Mouse (Mus musculus) intestine, embryonic 16.5 days (tissue): ENCODE data around the gene Pde10a. TPM values are rescaled to one million over a fixed set of nuclear protein-coding genes. Genes with fewer than 3 reads are reported as not detected.
A peak's percentile ranks its signal among the peaks of the same experiment; 100 is the strongest.

Experiments used
- ATAC-seq: fragments of 200-750 bp; cut with Nextera tagmentation; 2 replicates; pipeline ENCODE4 v1.8.0; 2017; ENCODE audit warnings: moderate TSS enrichment, moderate library complexity
- H3K27ac ChIP-seq: fragments of 300-500 bp; sonication (generic); 2 replicates; pipeline ENCODE4 v1.5.1; 2014; ENCODE audit warnings: mild to moderate bottlenecking, low read length
- H3K27me3 ChIP-seq: fragments of 300-500 bp; sonication (generic); replicated peaks from 2 replicates; pipeline ENCODE4 v1.6.1; 2014; ENCODE audit warnings: low read length, control low read depth, mixed read lengths; ENCODE audit not compliant: control insufficient read depth, insufficient read depth
- H3K36me3 ChIP-seq: fragments of 300-500 bp; sonication (generic); 2 replicates; pipeline ENCODE4 v1.6.1; 2014; ENCODE audit warnings: low read length, control low read depth; ENCODE audit not compliant: control insufficient read depth, insufficient read depth
- H3K4me1 ChIP-seq: fragments of 300-500 bp; sonication (generic); 2 replicates; pipeline ENCODE4 v1.6.1; 2014; ENCODE audit warnings: low read length, control low read depth, mixed read lengths; ENCODE audit not compliant: control insufficient read depth, insufficient read depth
- H3K4me2 ChIP-seq: fragments of 300-500 bp; sonication (generic); 2 replicates; pipeline ENCODE4 v1.6.1; 2014; ENCODE audit warnings: low read depth, low read length, control low read depth
- H3K4me3 ChIP-seq: fragments of 300-500 bp; sonication (generic); 2 replicates; pipeline ENCODE4 v1.5.1; 2014; ENCODE audit warnings: mild to moderate bottlenecking, low read length
- H3K9ac ChIP-seq: fragments of 300-500 bp; sonication (generic); 2 replicates; pipeline ENCODE4 v1.6.1; 2014; ENCODE audit warnings: low read depth, low read length
- H3K9me3 ChIP-seq: fragments of 300-500 bp; sonication (generic); 2 replicates; pipeline ENCODE4 v1.6.1; 2016; ENCODE audit warnings: low read length, control low read depth; ENCODE audit not compliant: control insufficient read depth
- WGBS: fragments of 180-500 bp; shearing (Covaris S2); extraction: QIAGEN DNeasy Blood & Tissue Kit; methylation state at CpG from one replicate; pipeline ENCODE4 v1.1.7; 2014; 5-methylcytosine and 5-hydroxymethylcytosine counted together
- polyA plus RNA-seq: library from polyadenylated mRNA; unstranded; fragments of >200 nt; fragmentation: Nextera tagmentation; extraction: Ambion mirVana; gene quantifications from 2 replicates; pipeline ENCODE4 v1.2.1, GENCODE M21; 2015

Pde10a gene
- polyA plus RNA-seq, 1 experiment from 2014 or later: 1.0 TPM

GRCm38 (mm10) chr17:8648310-8648709, 123.1 kb downstream of the Pde10a start:
- H3K27ac ChIP-seq: no peak overlapping the region
- no peaks in the 10 kb centered on the region for H3K4me1 ChIP-seq
- H3K9me3 ChIP-seq: 0 out of 2 replicates have a peak, but pooled peaks cover 3% of the 10 kb centered on the region
- H3K27me3 ChIP-seq: no peaks in the 10 kb centered on the region; the same call in 1 of the 2 replicates
- H3K36me3 ChIP-seq: no peaks in the 10 kb centered on the region
- WGBS: 53% methylated on average over 3 of the region's 3 CpGs
- H3K4me3 ChIP-seq: no peak overlapping the region
- H3K9ac ChIP-seq: no peak overlapping the region
- H3K4me2 ChIP-seq: no peak overlapping the region
- no peak for ATAC-seq

- Histone ChIP-seq H3K4me2 (no peak overlapping the region), H3K27me3 (no peaks in the 10 kb centered on the region), H3K4me1 (no peaks in the 10 kb centered on the region), H3K36me3 (no peaks in the 10 kb centered on the region), H3K27ac (no peak overlapping the region), H3K4me3 (no peak overlapping the region), H3K9me3 (0 out of 2 replicates have a peak, but pooled peaks cover 3% of the 10 kb centered on the region), H3K9ac (no peak overlapping the region)
- peak; percentile 66 for ATAC-seq
- WGBS: 71% methylated on average over 3 of the region's 3 CpGs
These were observed 127.6 kb downstream of the Pde10a start for GRCm38 (mm10) chr17:8652681-8653262.

DNA sequence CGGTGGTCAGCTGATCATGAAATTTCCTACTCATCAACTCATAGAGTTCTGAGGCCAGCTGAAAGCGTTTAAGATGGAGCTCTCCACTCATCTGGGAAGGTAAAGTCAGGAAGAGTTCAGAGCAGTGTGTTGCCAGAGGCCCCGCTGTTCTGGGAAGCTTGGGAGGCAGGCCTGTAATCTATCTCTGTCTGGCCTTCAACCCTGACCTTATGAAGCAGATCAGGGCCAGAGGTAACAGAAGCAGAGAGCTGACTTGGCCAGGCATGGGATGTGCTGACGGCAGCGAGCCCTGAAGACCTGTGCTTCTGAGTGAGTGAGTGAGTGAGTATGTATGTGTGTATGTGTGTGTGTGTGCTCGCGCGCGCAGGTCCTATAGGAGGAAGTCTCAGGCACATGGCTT, 132.5 kb downstream of the Pde10a start:
- no peak overlapping the region for H3K9ac ChIP-seq
- no peaks in the 10 kb centered on the region for H3K27me3 ChIP-seq
- ATAC-seq: no peak
- no peak overlapping the region for H3K27ac ChIP-seq
- H3K4me1 ChIP-seq: no peaks in the 10 kb centered on the region
- H3K36me3 ChIP-seq: no peaks in the 10 kb centered on the region
- H3K4me3 ChIP-seq: no peak overlapping the region
- H3K4me2 ChIP-seq: no peak overlapping the region
- no peaks in the 10 kb centered on the region for H3K9me3 ChIP-seq
- WGBS: 63% methylated on average over 9 of the region's 9 CpGs

GRCm38 (mm10) chr17:8658751-8659454, 133.7 kb downstream of the Pde10a start:
- Histone ChIP-seq H3K4me1 (no peaks in the 10 kb centered on the region), H3K9ac (no peak overlapping the region), H3K27ac (no peak overlapping the region), H3K9me3 (no peaks in the 10 kb centered on the region), H3K27me3 (no peaks in the 10 kb centered on the region), H3K36me3 (no peaks in the 10 kb centered on the region), H3K4me2 (no peak overlapping the region), H3K4me3 (no peak overlapping the region)
- WGBS: 65% methylated on average over 16 of the region's 16 CpGs
- no peak for ATAC-seq

GRCm38 (mm10) chr17:8666912-8667311, 141.7 kb downstream of the Pde10a start:
- Histone ChIP-seq H3K27me3 (no peaks in the 10 kb centered on the region), H3K36me3 (no peaks in the 10 kb centered on the region), H3K27ac (no peak overlapping the region), H3K9me3 (no peaks in the 10 kb centered on the region), H3K4me3 (no peak overlapping the region), H3K9ac (no peak overlapping the region), H3K4me1 (no peaks in the 10 kb centered on the region), H3K4me2 (no peak overlapping the region)
- no peak for ATAC-seq
- 65% methylated on average over 5 of the region's 5 CpGs for WGBS

DNA sequence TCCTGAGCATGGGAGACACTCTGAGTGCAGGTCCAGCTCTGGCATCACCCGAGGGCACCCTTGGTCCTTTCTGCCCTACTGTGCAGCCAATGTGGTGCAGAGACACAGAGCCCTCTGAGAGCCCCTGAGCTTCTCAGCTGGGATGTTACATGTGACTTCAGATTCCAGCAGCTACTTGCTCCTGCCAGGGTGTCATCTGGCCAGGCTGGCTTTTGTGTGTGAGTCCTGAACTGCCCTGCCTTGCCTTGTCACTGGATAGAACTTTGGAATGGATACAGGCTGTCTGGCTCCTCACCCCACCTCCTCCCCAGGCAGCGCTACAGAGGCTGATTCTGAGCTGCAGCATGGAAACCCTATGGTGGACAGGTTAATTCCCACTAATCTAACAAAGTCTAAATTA, 149.5 kb downstream of the Pde10a start:
- no peaks in the 10 kb centered on the region for H3K36me3 ChIP-seq
- H3K9ac ChIP-seq: no peak overlapping the region
- no peak for ATAC-seq
- H3K4me1 ChIP-seq: no peaks in the 10 kb centered on the region
- H3K4me3 ChIP-seq: no peak overlapping the region
- H3K9me3 ChIP-seq: no peaks in the 10 kb centered on the region
- H3K27ac ChIP-seq: no peak overlapping the region
- 78% methylated on average over 2 of the region's 2 CpGs for WGBS
- no peaks in the 10 kb centered on the region for H3K27me3 ChIP-seq
- no peak overlapping the region for H3K4me2 ChIP-seq

DNA sequence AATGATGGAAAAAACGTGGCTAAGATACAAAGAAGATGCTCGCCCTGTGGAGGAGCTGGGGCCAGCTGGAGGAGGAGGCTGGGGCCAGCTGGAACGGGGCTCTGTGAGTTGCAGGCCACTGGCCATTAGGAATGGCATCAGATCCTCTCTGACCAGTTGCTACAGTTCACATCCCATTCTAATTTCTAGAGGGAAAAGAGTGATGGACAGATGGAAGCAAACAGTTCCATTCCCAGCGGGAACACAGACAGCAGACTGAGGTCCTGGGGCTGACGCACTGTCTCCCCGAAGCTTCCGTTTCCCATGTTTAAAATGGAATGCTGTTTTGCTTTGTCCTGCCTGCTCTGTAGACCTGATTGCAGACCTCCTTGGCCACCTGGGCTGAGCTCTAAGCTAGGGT, 161.2 kb downstream of the Pde10a start:
- no peaks in the 10 kb centered on the region for H3K4me1 ChIP-seq
- no peak for ATAC-seq

GRCm38 (mm10) chr17:8688096-8688495, 162.9 kb downstream of the Pde10a start:
- Histone ChIP-seq H3K4me3 (no peak overlapping the region), H3K4me2 (no peak overlapping the region), H3K9me3 (no peaks in the 10 kb centered on the region), H3K27me3 (no peaks in the 10 kb centered on the region), H3K4me1 (no peaks in the 10 kb centered on the region), H3K27ac (no peak overlapping the region), H3K9ac (no peak overlapping the region), H3K36me3 (no peaks in the 10 kb centered on the region)
- ATAC-seq: no peak
- 52% methylated on average over 3 of the region's 3 CpGs for WGBS

More for the DNA sequence above, 161.2 kb downstream of the Pde10a start:
- H3K27me3 ChIP-seq: no peaks in the 10 kb centered on the region
- H3K4me3 ChIP-seq: no peak overlapping the region
- no peaks in the 10 kb centered on the region for H3K9me3 ChIP-seq
- no peak overlapping the region for H3K9ac ChIP-seq
- no peak overlapping the region for H3K27ac ChIP-seq
- WGBS: 63% methylated on average over 7 of the region's 7 CpGs
- H3K36me3 ChIP-seq: no peaks in the 10 kb centered on the region
- no peak overlapping the region for H3K4me2 ChIP-seq

GRCm38 (mm10) chr17:8698265-8698664, 173.1 kb downstream of the Pde10a start:
- Histone ChIP-seq H3K9ac (no peak overlapping the region), H3K4me2 (no peak overlapping the region), H3K4me1 (no peaks in the 10 kb centered on the region), H3K4me3 (no peak overlapping the region), H3K36me3 (no peaks in the 10 kb centered on the region), H3K27me3 (no peaks in the 10 kb centered on the region), H3K27ac (no peak overlapping the region), H3K9me3 (no peaks in the 10 kb centered on the region)
- no peak for ATAC-seq
- WGBS: 83% methylated on average over 1 of the region's 1 CpGs
